Mouse (Mus musculus) olfactory bulb, adult 2 months (tissue): ENCODE data around the gene Hip1. TPM values are rescaled to one million over a fixed set of nuclear protein-coding genes. Genes with fewer than 3 reads are reported as not detected.

Experiments
- H3K27ac ChIP-seq: fragments of 200-500 bp; 2 replicates; pipeline ENCODE4 v1.5.1; 2012; ENCODE audit warnings: low read depth, low read length; ENCODE audit not compliant: insufficient read depth
- H3K4me1 ChIP-seq: fragments of 200-500 bp; 2 replicates; pipeline ENCODE4 v1.6.1; 2012; ENCODE audit warnings: low read length; ENCODE audit not compliant: control insufficient read depth, insufficient read depth
- H3K4me3 ChIP-seq: fragments of 200-500 bp; 2 replicates; pipeline ENCODE4 v1.5.1; 2012; ENCODE audit warnings: mild to moderate bottlenecking, low read depth, low read length, moderate library complexity; ENCODE audit not compliant: insufficient read depth
- CTCF ChIP-seq: fragments of 200-500 bp; IDR thresholded peaks from 2 replicates; pipeline ENCODE4 v1.5.1; 2012; ENCODE audit warnings: low read depth, mild to moderate bottlenecking, low read length, moderate library complexity; ENCODE audit not compliant: insufficient read depth
- POLR2A ChIP-seq: fragments of 200-500 bp; IDR thresholded peaks from 2 replicates; pipeline ENCODE4 v1.6.1; 2012; ENCODE audit warnings: mild to moderate bottlenecking, low read depth, low read length, moderate library complexity; ENCODE audit not compliant: insufficient read depth
- WGBS: fragments of 180-500 bp; shearing (Covaris S2); methylation state at CpG from one replicate; pipeline ENCODE4 v1.1.7; 2018; 5-methylcytosine and 5-hydroxymethylcytosine counted together
- polyA plus RNA-seq: library from polyadenylated mRNA; stranded (reverse); fragments of >200 nt; gene quantifications from 2 replicates; pipeline ENCODE4 v1.2.4, GENCODE M21; 2012; ENCODE audit warnings: low replicate concordance; ENCODE audit not compliant: missing spikeins, insufficient read depth, insufficient read length

The Hip1 gene
- polyA plus RNA-seq, 1 experiment: 69.9 TPM

GRCm38 (mm10) chr5:135451100-135451499 is 93.8 kb downstream of the Hip1 start:
- TF ChIP-seq POLR2A (no peak), CTCF (no peak)
- Histone ChIP-seq H3K4me1 (no peaks in the 10 kb centered on the region), H3K4me3 (no peak overlapping the region), H3K27ac (no peak overlapping the region)
- WGBS: 61% methylated on average over 8 of the region's 8 CpGs

- 95% methylated on average over 8 of the region's 8 CpGs for WGBS
- no peak for TF ChIP-seq CTCF
- no peak for TF ChIP-seq POLR2A
- Histone ChIP-seq H3K27ac (no peak overlapping the region), H3K4me3 (no peak overlapping the region), H3K4me1 (no peaks in the 10 kb centered on the region)
These were observed 99.2 kb downstream of the Hip1 start for GRCm38 (mm10) chr5:135445755-135446154.

DNA sequence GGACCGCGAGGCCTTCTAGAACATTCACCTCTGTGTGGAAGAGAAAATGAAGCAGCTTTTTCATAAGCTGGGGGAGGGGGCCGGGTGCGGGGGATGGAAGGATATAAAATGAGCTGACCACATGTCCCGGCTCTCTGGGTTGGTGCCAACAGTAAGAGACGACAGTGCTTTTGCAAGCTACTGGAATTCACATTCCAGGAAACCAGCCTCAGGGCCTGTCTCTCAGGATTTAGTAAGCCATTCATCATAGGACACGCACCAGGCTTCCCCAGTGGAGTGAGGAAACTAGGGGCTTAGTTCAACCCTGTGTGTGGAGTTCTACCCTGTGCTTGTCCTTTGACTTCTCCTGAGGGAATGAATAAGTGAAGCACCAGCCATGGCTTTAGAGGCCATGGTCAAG is 102.5 kb downstream of the Hip1 start:
- Histone ChIP-seq H3K4me3 (no peak overlapping the region), H3K27ac (no peak overlapping the region), H3K4me1 (no peaks in the 10 kb centered on the region)
- TF ChIP-seq POLR2A (no peak), CTCF (no peak)
- 77% methylated on average over 7 of the region's 7 CpGs for WGBS

- 97% methylated on average over 10 of the region's 10 CpGs for WGBS
- TF ChIP-seq POLR2A (no peak), CTCF (no peak)
- H3K4me1 ChIP-seq: no peaks in the 10 kb centered on the region
- no peak overlapping the region for H3K4me3 ChIP-seq
- H3K27ac ChIP-seq: no peak overlapping the region
These were observed 109.9 kb downstream of the Hip1 start for GRCm38 (mm10) chr5:135435039-135435438.

GRCm38 (mm10) chr5:135433861-135434260 is 111.1 kb downstream of the Hip1 start:
- no peak overlapping the region for H3K4me3 ChIP-seq
- TF ChIP-seq CTCF: no peak
- no peak for TF ChIP-seq POLR2A
- no peaks in the 10 kb centered on the region for H3K4me1 ChIP-seq
- H3K27ac ChIP-seq: no peak overlapping the region
- 100% methylated on average over 4 of the region's 4 CpGs for WGBS

DNA sequence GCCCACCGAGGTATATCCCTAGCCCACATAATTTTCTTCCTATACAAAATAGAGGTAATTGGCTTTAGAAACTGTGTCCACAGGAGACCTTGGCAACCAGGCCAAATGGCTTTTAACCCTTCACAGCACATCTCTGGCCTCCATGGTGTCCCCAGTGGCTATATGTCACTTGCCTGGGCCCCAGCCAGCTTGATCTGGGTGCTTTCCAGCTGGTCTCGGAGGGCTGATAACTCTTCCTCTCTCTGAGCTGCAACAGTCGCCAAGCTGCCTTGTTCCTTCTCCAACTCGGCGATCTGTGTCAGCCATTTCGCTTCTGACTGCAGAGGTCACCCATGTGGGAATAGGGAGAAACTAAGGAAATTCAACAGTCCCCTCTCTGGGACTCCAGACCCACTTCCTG is 113.8 kb downstream of the Hip1 start:
- Histone ChIP-seq H3K4me3 (no peak overlapping the region), H3K4me1 (no peaks in the 10 kb centered on the region), H3K27ac (no peak overlapping the region)
- WGBS: 70% methylated on average over 6 of the region's 6 CpGs
- TF ChIP-seq POLR2A (no peak), CTCF (no peak)

GRCm38 (mm10) chr5:135428786-135429185 is 116.1 kb downstream of the Hip1 start:
- Histone ChIP-seq H3K27ac (no peak overlapping the region), H3K4me3 (no peak overlapping the region), H3K4me1 (no peaks in the 10 kb centered on the region)
- WGBS: 73% methylated on average over 5 of the region's 5 CpGs
- no peak for TF ChIP-seq POLR2A

DNA sequence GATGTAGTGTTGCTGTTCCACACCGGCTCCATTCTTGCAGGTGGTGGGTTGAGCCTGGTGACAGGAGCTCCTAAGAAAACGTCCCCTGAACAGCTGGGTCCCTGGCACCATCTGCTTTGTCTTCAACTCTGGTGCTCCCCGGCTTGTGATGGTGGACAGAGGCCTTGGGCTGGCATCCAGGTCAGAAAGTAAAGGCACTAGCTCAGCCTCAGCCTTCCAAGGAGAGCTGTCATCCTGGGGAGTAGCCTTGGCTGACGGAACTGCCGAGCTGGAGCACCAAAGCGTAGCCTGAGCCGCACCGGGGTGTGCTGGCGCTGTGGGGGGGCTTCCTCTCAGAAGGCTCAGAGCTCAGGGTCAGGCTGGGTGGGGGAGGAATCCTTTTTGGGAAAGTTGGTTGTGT is 134.7 kb downstream of the Hip1 start:
- WGBS: 90% methylated on average over 9 of the region's 9 CpGs
- TF ChIP-seq CTCF: no peak
- no peak for TF ChIP-seq POLR2A
- H3K4me3 ChIP-seq: no peak overlapping the region

DNA sequence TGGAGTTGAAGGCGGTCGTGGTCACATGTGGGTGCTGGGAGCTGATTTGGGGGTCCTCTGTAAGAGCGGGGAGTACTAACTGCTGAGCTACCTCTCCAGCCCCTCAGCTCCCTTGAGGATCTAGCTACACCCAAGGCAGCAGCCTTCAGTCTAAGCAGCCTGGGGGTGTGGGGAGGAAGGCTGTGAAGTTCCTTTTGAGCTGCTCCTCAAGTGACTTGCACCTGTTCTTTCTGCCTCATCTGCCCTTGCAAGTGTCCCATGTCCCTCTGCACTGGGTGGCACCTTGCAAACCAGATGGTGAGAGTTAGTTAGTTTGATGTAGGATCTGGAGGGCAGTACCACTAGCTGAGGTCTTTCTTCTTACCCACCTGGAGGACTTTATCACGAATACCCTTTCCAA is 136.8 kb downstream of the Hip1 start:
- H3K4me1 ChIP-seq: peaks cover 7% of the 10 kb centered on the region; the same call in 1 of the 2 replicates
- 86% methylated on average over 4 of the region's 4 CpGs for WGBS
- H3K27ac ChIP-seq: no peak overlapping the region
- no peak for TF ChIP-seq POLR2A
- no peak for TF ChIP-seq CTCF
- no peak overlapping the region for H3K4me3 ChIP-seq

More for the DNA sequence above, 134.7 kb downstream of the Hip1 start:
- Histone ChIP-seq H3K4me1 (no peaks in the 10 kb centered on the region), H3K27ac (no peak overlapping the region)

GRCm38 (mm10) chr5:135405437-135405836 is 139.5 kb downstream of the Hip1 start:
- H3K27ac ChIP-seq: no peak overlapping the region
- H3K4me3 ChIP-seq: no peak overlapping the region
- no peak for TF ChIP-seq POLR2A
- TF ChIP-seq CTCF: no peak
- peaks cover 7% of the 10 kb centered on the region; the same call in 1 of the 2 replicates for H3K4me1 ChIP-seq
- WGBS: 79% methylated on average over 9 of the region's 9 CpGs
